Mouse (Mus musculus) megakaryocyte-erythroid progenitor cell, adult 5-6 weeks (primary cell): ENCODE data around the gene Ift80. TPM values are rescaled to one million over a fixed set of nuclear protein-coding genes. Genes with fewer than 3 reads are reported as not detected.

Experiments used
- ATAC-seq: replicated peaks from 2 replicates; pipeline ENCODE4 v1.8.0; 2016; ENCODE audit warnings: mild to moderate bottlenecking, inconsistent platforms; ENCODE audit not compliant: severe bottlenecking, poor library complexity, low FRiP score, low TSS enrichment
- total RNA-seq, 2 experiments: library from RNA; stranded (forward) in 1 of 2; stranded (reverse) in 1 of 2; fragments of 200-1000, 215-1000 nt in 1 of 2; fragments of >200 nt in 1 of 2; fragmentation: Nextera tagmentation in 1 of 2; gene quantifications; 2 replicates each; pipeline ENCODE4 v1.2.3; 2014 to 2017

Gene Ift80
- total RNA-seq, 2 experiments from 2014 or later = 20.1 to 26.8 TPM

DNA sequence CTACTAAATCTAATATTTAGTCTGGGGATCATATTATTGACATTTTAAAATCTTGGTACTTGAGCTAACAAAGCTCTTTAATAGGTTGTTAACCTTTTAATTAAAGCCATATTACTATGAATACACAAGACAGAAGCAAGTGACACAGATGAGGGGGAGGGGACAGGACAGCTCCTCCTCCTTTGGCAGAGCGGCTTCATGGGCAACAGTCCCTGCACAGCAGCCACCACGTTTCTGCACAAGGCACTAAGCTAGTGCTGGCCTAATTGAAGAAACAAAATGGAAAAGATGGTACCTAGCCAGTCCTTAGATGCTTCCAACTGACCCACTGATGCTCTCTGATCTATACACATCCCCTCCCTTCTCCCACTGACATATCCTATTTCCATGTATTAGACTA, 55.5 kb downstream of the Ift80 start:
- ATAC-seq = no peak

DNA sequence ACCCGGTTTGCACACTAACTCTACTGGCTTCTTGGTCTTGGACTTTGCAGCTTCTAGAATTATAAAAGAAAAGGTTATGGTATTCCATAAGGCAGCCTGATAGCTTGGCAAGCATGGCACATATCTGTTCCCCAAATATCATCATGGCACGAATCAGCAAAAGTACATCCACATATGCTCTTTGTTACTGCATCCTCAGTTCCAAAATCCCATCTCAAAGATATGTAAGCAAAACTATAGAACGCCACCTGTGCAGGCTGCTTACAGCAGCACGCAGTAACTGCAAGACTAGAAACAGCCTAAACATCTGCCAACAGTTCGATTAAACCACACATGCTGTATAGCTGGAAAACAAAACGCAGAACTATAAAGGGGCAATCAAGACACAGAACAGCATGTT, 62.5 kb downstream of the Ift80 start:
- no peak for ATAC-seq

DNA sequence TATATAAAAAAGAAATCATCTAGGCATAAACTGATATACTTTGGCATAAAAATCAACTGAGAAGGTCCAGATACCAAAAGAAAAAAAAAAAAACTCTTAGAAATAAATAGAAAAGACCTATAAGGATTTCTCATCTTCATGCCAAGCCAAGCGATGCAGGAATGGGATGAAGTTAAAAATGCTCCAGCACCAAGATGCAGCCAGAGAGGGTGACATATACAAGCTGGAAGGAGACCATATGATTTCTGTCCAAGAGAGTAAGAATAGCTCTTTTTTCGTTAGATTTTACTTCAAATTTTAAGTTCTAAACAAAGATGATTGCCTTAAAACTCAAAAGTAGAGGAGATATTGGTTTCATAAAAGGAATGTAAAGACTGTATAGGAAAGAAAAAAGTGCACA, 64.1 kb downstream of the Ift80 start:
- no peak for ATAC-seq

DNA sequence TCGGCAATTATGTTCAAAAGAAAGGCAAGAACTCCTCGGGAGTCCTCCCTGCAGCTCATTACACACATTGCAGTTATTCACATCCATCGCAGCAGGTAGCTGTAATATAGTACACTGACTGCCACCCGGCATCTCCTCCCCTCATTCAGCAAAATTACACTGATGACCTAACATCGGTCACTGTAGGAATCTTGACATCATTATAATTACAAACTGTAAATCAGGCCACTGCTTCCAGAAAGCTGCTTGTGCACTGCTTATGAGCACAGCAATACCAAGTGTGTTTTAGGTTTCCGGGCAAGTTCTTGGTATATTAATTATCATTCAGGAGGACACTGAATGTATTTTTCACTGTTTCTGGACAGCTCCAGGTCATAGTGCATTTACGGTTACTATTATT, 65.1 kb downstream of the Ift80 start:
- no peak for ATAC-seq

DNA sequence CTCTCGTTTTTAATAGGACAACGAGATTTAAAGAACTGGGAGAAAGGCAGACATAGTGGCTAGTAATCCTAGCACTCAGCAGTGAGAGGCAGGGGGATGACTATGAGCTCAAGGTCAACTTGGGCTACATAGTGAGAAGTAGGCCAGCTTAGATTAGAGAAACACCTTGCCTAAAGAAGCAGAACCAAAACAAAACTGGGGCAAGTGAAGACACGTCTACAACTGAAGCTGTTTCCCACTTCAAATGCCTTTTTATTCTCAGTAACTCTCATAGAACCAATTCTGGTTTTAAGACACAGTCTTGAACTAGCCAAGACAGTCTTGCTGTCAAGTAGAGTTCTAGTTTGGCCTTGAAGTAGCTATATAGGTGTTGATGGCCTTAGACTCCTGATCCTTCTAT, 67.7 kb downstream of the Ift80 start:
- no peak for ATAC-seq

DNA sequence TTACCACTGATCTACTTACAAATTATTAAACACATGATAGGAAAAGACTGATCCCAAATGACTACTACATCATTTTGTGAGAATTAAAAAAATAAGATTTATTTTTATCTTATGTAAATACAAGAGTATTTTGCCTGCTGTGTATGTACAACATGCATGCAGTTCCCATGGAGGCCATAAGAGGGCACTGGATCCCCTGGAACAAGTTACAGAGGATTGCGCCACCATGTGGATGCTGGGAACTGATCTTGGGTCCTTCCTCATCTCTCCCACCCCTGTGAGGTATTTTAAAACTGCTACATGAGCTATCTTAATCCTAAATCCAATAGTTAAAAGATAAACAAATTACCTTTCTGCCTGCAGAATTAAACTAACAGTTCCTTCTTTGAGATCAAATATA, 68.9 kb downstream of the Ift80 start:
- peak; percentile 77 for ATAC-seq

DNA sequence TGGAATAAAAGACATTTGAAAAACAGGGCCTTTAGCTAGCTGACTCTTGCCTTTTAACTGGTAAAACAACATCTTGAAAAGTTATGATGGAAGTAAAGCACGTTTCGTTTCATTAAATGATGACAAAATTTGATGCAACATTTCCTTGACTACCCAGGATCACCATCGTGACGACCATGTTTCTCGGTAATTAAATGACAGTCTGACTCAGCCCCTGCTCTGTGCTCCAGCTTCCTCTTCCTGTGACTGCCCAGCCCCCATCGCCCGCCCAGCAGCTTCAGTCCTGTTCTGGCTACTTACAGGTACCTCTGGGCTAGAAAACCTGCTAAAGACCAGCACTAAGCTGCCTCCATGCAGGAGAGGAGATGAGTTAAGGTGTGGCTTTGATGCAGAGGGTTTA, 70.1 kb downstream of the Ift80 start:
- no peak for ATAC-seq

DNA sequence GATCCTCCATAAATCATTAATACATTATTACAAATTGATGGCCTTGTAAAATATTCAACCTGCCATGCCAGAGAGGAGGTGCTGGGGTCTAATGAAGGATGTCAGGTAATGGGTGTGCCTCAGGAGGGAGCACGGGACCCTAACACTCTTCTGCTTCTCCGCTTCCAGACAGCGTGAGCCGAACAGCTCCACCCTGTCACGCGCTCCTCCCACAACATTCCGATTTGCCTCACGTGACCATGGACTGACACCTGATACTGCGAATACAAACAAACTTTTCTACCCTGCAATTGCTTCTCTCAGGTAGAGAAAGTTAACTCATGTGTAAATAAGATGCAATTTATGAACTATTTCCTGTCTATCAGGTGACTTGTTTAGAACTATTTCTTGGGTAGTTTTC, 75.8 kb downstream of the Ift80 start:
- ATAC-seq = no peak

DNA sequence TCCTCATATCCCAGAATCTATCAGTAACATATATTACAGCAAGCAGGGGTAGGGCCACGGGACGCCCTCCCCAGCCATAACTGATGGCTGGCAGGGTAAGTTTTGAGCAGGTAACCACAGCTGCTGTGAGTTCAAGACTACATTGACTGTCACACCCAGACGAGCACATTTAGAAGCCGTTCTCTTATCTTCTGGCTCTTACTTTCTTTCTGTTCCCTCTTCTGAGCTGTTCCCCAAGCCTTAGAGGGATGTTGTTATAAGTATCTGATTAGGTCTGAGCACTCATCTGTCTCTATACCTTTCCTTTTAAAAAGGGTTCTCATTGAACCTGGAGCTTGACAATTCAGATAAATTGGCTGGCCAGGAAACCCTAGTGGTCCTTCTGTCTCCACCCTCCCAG, 96.9 kb downstream of the Ift80 start:
- ATAC-seq = 0 out of 2 replicates have a peak, but pooled peaks have one; percentile 14

DNA sequence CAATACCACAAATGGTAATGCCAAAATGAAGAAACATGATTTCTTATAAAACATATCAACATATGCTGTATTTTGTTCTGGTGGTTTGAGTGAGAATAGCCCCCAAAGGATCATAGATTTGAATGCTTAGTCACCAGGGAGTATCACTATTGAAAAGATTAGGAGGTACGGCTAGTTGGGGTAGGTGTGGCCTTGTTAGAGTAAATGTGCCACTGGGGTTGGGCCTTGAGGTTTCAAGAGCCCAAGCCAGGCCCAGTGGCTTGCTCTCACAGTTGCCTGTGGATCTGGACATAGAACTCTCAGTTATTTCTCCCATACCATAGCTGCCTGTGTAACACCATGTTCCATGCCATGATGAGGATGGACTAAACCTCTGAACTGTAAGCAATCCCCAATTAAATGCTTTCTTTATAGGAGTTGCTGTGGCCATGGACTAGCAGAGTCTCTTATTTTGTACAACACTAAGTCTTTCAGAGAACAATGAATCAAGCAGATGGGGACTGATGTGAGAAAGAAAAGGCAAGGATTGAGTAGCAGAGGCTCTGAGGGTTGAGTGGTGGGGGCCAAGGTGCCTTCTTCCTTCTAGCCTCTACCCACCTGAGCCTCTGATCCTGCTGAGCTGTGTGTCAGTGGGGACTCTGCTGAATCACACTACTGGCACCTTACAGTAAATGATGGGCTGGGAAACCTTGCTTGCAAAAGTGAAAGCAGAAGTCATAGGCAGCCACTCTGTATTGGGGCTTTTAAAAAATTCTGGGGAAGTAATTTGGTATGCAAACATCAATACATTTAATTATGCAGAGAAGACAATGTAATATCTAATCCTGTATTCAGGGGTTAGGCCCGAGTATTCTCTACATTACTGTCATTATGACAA, 99.2 kb downstream of the Ift80 start:
- ATAC-seq = 0 out of 2 replicates have a peak, but pooled peaks have one; percentile 50

DNA sequence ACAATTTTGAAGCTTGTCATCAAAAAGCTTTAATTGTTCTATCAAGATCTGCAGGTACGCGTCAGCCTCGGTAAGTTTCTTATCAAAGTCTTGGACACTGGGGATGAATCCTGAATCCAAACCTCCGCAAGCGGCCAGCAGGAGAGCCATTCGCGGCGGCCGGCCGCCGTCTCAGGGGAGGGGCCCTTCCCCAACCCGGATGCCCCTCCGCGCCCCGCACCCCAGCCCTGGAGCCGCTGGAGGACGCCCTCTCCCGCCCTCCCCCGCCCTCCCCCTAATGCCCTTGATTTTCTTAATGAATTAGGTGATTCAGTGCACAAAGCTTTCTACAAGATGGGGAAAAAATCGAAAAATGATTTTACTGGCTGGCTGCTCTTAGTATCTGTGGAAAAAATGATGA, 101.7 kb downstream of the Ift80 start:
- ATAC-seq = 0 out of 2 replicates have a peak, but pooled peaks have one; percentile 57

DNA sequence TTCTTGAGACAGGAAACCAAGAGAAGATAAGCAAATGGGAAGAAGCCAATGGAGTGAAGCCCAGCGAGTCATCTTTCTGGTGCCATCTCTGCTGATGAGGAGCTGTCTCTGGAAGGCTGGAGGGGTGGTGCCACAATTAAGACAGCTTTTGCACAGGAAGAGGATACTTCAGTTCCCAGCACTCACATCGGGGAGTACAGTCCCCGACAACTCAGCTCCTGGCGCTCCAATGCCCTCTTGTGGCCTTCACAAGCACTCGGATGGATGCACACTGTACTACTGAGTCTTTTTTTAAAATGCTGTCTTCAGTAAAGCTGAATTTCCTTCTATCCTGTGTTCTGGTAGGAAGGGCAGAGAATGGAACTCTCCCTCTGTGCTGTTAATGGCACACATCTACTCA, 107.2 kb downstream of the Ift80 start:
- ATAC-seq = no peak

DNA sequence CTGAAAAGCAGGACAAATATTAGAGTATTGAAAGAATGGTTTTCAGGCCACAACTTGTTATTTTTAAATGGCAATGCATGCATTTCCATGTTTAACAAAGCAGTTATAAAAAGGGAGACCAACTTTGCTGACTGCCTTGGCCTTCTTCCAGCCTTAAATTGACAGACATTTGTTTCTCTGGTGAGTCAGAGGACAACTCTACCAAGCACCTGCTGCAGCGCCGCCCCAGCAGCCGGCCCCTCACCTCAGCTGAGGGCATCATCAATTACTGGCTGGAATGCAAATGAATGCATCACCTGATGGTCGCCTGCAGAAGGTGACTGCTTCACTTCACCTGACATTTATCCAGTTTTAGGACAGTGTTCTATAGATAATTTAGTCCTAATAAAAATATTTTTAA, 108.9 kb downstream of the Ift80 start:
- no peak for ATAC-seq

DNA sequence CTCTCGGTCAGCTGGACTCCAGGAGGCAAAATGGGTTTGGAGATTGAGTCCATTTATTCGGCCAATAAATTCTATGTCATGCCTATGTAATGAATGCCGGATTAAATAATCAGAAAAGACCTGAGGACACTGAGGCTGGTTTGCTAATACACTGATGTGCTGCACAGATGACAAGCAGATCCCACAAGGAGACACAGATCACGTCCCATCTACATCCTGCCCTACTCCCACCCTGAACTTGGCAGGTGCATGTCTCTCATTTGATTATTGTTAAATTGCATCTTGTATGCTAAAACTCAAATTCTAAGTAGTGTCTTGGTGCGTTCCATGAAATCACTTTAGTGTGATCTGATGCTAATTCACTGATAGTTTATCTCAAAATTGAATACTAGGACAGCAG, 117.5 kb downstream of the Ift80 start:
- no peak for ATAC-seq

DNA sequence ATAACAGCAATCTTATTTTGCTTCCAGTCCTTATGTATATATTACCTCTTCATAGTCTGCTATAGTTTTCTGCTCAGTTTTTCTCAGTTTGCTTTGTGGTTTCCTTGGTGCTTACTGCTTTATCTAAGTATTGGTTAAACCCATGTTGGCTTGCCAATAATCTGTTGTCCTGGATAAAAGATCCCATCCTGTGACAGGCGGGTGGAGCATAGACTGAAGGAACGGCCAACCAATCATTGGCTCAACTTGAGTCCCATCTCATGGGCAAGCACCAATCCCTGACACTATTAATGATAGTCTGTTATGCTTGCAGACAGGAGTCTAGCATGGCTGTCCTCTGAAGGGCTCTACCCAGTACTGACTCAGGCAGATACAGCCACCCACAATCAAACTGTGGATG, 130.3 kb downstream of the Ift80 start:
- ATAC-seq = peak; percentile 84

DNA sequence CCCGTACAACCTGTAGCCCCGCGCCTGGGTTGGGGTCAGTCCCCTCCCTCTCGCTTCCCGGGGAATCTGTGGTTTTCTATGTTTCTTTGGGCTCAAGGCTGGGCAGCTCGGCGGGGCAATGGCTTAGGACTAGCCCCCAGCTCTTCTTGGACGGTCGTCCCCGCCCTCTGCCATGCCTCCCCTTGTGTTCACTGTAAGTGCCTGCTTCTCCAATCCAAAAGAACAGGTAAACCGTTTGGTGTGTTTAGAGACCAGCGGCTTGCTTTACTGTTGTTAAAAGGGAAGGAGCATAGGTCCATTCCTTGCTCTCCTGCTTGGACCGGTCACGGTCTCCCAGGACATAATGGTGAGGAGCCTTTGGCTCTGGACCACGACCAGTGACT, 133.8 kb downstream of the Ift80 start:
- no peak; the same call in 1 of the 2 replicates for ATAC-seq

DNA sequence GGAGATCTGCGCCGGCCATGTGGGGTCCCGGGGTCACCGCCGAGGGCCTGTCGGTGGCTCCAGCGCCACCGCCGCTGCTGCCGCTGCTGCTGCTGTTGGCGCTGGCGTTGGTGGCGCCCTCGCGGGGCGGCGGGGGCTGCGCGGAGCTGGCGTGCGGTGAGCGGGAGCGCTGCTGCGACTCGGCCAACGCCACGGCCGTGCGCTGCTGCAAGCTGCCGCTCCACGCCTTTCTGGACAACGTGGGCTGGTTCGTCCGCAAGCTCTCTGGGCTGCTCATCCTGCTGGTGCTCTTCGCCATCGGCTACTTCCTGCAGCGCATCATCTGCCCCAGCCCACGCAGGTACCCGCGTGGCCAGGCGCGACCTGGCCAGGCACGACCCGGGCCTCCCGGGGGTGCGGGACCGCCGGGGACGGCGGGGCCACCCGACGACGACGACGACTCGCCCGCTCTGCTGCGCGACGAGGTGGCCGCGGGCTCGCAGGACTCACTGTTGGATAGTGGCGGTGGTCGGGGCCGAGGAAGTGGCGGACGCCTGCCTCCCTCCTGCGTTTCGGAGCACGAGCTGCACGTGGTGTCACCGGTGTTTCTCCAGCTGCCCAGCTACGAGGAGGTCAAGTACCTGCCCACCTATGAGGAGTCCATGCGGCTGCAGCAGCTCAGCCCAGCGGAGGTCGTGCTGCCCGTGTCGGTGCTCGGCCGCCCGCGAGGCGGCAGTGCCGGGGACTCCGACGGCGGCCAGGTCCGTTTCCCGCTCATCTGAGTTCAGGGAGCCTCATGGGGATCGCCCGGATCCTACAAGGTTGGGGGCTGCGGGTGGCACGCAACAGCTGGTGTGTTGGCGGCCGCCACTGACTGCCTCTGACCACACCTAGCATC, 134.4 kb downstream of the Ift80 start:
- peak; percentile 42 for ATAC-seq

DNA sequence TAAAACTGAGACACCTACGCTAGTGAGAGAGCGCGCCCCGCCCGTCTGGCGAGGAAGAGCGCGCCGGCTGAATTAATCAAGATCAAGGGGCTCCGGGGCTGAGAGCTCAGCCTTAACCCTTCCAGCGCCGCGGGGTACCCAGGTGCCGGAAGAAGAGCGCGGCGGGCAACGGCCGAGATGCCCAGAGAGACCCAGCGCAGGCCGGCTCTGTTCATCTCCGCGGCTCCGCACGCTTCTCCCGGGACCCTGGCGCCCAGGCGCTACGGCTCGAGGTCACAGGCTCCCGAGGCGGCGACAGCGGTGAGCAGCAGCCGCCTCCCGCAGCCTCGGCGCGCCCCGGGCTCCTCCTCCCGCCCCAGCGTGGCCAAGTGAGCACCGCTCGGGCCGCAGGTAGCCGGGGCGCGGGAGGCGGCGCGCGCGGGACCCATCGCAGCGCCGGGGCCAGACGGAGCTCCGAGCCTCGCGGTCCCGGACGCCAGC, 135.1 kb downstream of the Ift80 start, which contains the start of gene 1110032F04Rik:
Gene 1110032F04Rik, plus strand, starts transcription at position 376 of the 480 bp plus-strand sequence.
- peak; percentile 56 for ATAC-seq

DNA sequence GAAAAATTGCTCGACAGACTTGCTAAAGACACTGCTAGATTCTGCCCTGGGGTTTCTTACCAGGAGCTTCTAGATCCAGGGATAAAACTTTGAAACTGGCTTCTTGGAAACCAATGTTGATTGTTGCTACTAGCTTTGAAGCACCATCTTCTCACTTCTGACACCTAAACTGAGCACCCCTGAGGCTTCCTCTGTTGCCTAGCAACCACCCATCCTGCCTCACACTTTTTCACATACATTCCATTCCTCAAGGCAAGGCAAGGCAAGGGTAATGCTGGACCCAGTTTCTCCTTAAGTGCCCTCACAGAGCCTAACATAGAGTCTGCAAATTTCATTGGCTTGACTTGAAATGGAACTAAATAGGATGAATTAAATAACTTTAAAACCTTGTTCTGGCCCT, 152.0 kb downstream of the Ift80 start:
- ATAC-seq = no peak

DNA sequence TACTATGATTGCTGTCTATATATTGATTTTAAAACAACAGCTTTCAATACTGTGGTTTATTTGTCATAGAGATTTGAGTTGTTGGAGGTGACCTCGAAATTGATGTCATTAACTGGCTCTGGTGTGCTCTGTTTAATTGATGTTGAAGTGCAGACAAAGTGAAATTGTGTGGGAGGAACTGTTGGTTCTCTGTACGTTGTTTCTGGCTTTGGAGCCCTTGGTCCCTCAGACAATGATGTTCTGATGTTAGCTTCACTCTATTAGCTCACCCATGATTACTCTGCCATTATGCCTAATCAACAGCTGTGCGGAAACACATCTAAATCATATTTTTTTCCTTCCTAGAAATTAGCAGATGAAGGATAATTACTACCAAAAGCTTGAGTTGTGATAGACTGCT, 156.0 kb downstream of the Ift80 start:
- ATAC-seq = no peak
